Mouse (Mus musculus) embryo, embryonic 10.5 days (tissue): ENCODE measurements around the gene Adamts1.

Experiments
- DNase-seq: peaks from one replicate; pipeline ENCODE4 v3.0.0-alpha.2; 2015; ENCODE audit warnings: low spot score

Gene Adamts1

GRCm38 (mm10) chr16:85765167-85765566, 37.7 kb downstream of the Adamts1 start:
- DNase-seq, result no peak

GRCm38 (mm10) chr16:85762052-85762665, 40.8 kb downstream of the Adamts1 start:
- no peak for DNase-seq

- DNase-seq, result no peak
Measured at GRCm38 (mm10) chr16:85760961-85761580, 41.8 kb downstream of the Adamts1 start.

GRCm38 (mm10) chr16:85756101-85756819, 46.7 kb downstream of the Adamts1 start:
- DNase-seq, result peak; percentile 40

- no peak for DNase-seq
Measured at GRCm38 (mm10) chr16:85749335-85749734, 53.6 kb downstream of the Adamts1 start.

- DNase-seq, result no peak
Measured at GRCm38 (mm10) chr16:85747589-85748360, 55.1 kb downstream of the Adamts1 start.

- no peak for DNase-seq
Measured at GRCm38 (mm10) chr16:85746386-85746785, 56.5 kb downstream of the Adamts1 start.
